Mouse (Mus musculus): ENCODE results near the gene Nectin2.

Gene Nectin2

GRCm38 (mm10) chr7:19713196-19713595 lies 37.1 kb downstream of the Nectin2 start:
- no peak for DNase-seq (ENCODE audit: low read depth, low spot score)

GRCm38 (mm10) chr7:19712414-19712813 lies 37.9 kb downstream of the Nectin2 start:
- no peak for DNase-seq (ENCODE audit: low read depth, low spot score)

GRCm38 (mm10) chr7:19710650-19711049 lies 39.6 kb downstream of the Nectin2 start:
- DNase-seq (ENCODE audit: low read depth, low spot score): no peak

- DNase-seq (ENCODE audit: low read depth, low spot score): no peak
Measured at GRCm38 (mm10) chr7:19705271-19705670, 45.0 kb downstream of the Nectin2 start.

- DNase-seq (ENCODE audit: low read depth, low spot score): no peak
Measured at GRCm38 (mm10) chr7:19704475-19704874, 45.8 kb downstream of the Nectin2 start.

- no peak for DNase-seq (ENCODE audit: low read depth, low spot score)
Measured at GRCm38 (mm10) chr7:19702859-19703555, 47.3 kb downstream of the Nectin2 start.

- peak; percentile 54 for DNase-seq (ENCODE audit: low read depth, low spot score)
Measured at GRCm38 (mm10) chr7:19701069-19701761, 49.1 kb downstream of the Nectin2 start.

GRCm38 (mm10) chr7:19700299-19701068 lies 49.8 kb downstream of the Nectin2 start:
- DNase-seq (ENCODE audit: low read depth, low spot score): no peak

GRCm38 (mm10) chr7:19699827-19700148 lies 50.5 kb downstream of the Nectin2 start:
- no peak for DNase-seq (ENCODE audit: low read depth, low spot score)

GRCm38 (mm10) chr7:19698907-19699826 lies 51.1 kb downstream of the Nectin2 start, which contains the start of gene Apoe:
Gene Apoe, minus strand, starts transcription at chr7:19699188.
- DNase-seq (ENCODE audit: low read depth, low spot score): peak; percentile 46

GRCm38 (mm10) chr7:19697949-19698906 lies 52.1 kb downstream of the Nectin2 start:
- no peak for DNase-seq (ENCODE audit: low read depth, low spot score)

- DNase-seq (ENCODE audit: low read depth, low spot score): no peak
Measured at GRCm38 (mm10) chr7:19696336-19696873, 53.9 kb downstream of the Nectin2 start.

GRCm38 (mm10) chr7:19695881-19696280 lies 54.4 kb downstream of the Nectin2 start:
- no peak for DNase-seq (ENCODE audit: low read depth, low spot score)

- no peak for DNase-seq (ENCODE audit: low read depth, low spot score)
Measured at GRCm38 (mm10) chr7:19695213-19695594, 55.1 kb downstream of the Nectin2 start.

GRCm38 (mm10) chr7:19694336-19695212 lies 55.7 kb downstream of the Nectin2 start:
- no peak for DNase-seq (ENCODE audit: low read depth, low spot score)

- no peak for DNase-seq (ENCODE audit: low read depth, low spot score)
Measured at GRCm38 (mm10) chr7:19693421-19693820, 56.9 kb downstream of the Nectin2 start.

GRCm38 (mm10) chr7:19691873-19692865 lies 58.1 kb downstream of the Nectin2 start, which contains the start of gene Apoc1:
Gene Apoc1, minus strand, starts transcription at chr7:19692660.
- no peak for DNase-seq (ENCODE audit: low read depth, low spot score)

- DNase-seq (ENCODE audit: low read depth, low spot score): no peak
Measured at GRCm38 (mm10) chr7:19691434-19691833, 58.8 kb downstream of the Nectin2 start.

All from forelimb bud, embryonic 11.5 days (tissue).